Mouse (Mus musculus) CH12.LX (cell line): ENCODE measurements around the gene Zfp385c. TPM values are rescaled to one million over a fixed set of nuclear protein-coding genes. Genes with fewer than 3 reads are reported as not detected.

Source experiments
- DNase-seq: peaks from one replicate; pipeline ENCODE4 v3.0.0-alpha.2; 2013; ENCODE audit errors: extremely low read depth
- H3K27ac ChIP-seq: 2 replicates; pipeline ENCODE4 v1.5.1; 2012; ENCODE audit warnings: low read depth, mild to moderate bottlenecking, control low read depth, moderate library complexity; ENCODE audit not compliant: insufficient read depth
- H3K27me3 ChIP-seq: replicated peaks from 2 replicates; pipeline ENCODE3; 2012; ENCODE audit warnings: inconsistent platforms
- H3K36me3 ChIP-seq, 2 experiments: replicated peaks in 1 of 2; 2 replicates each; pipeline versions ENCODE3 to v1.6.1; 2012; ENCODE audit warnings: inconsistent platforms in 1 of 2, low read length in 1 of 2, mild to moderate bottlenecking in 1 of 2, mixed read lengths in 1 of 2, moderate library complexity in 1 of 2; ENCODE audit not compliant: control insufficient read depth in 1 of 2, insufficient read depth in 1 of 2
- H3K4me1 ChIP-seq, 2 experiments: 2 replicates each; pipeline ENCODE4 v1.6.1; 2012; ENCODE audit warnings: inconsistent platforms in 1 of 2, moderate library complexity in 1 of 2; ENCODE audit not compliant: insufficient read depth in 2 of 2, control insufficient read depth in 1 of 2
- H3K4me2 ChIP-seq: 2 replicates; pipeline ENCODE4 v1.6.1; 2012; ENCODE audit warnings: low read depth, mild to moderate bottlenecking, control low read depth; ENCODE audit not compliant: poor library complexity, insufficient read depth, severe bottlenecking
- H3K4me3 ChIP-seq, 3 experiments: fragments of 150-350 bp in 1 of 3; sonication (generic) in 1 of 3; replicated peaks in 1 of 3; 2 replicates each; pipeline versions ENCODE3 to v1.5.1; 2011 to 2012; ENCODE audit warnings: low read depth in 2 of 3, low read length in 2 of 3, mild to moderate bottlenecking in 2 of 3, moderate library complexity in 2 of 3, control low read depth in 1 of 3, improper control_type of control experiment in 1 of 3, inconsistent platforms in 1 of 3, mixed read lengths in 1 of 3; ENCODE audit not compliant: poor library complexity in 1 of 3
- H3K79me2 ChIP-seq: replicated peaks from 2 replicates; pipeline ENCODE4 v1.6.1; 2012; ENCODE audit warnings: mild to moderate bottlenecking, moderate library complexity; ENCODE audit not compliant: control insufficient read depth, poor library complexity, insufficient read depth, severe bottlenecking; ENCODE audit errors: extremely low read depth
- H3K9ac ChIP-seq: 2 replicates; pipeline ENCODE4 v1.6.1; 2012; ENCODE audit warnings: low read depth, mild to moderate bottlenecking, control low read depth, moderate library complexity; ENCODE audit not compliant: insufficient read depth
- H3K9me3 ChIP-seq: replicated peaks from 2 replicates; pipeline ENCODE3; 2012; ENCODE audit warnings: low read length, inconsistent platforms, mixed read lengths
- CHD1 ChIP-seq: IDR thresholded peaks from 2 replicates; pipeline ENCODE4 v1.6.1; 2012; ENCODE audit warnings: low read depth, low read length, improper control_type of control experiment, inconsistent platforms
- CTCF ChIP-seq, 2 experiments: IDR thresholded peaks in 1 of 2; conservative IDR thresholded peaks in 1 of 2; 2 replicates each; pipeline ENCODE4 v1.5.1; 2011 to 2012; ENCODE audit warnings: low read depth in 2 of 2, low read length in 2 of 2, improper control_type of control experiment in 1 of 2, inconsistent platforms in 1 of 2, mild to moderate bottlenecking in 1 of 2, moderate library complexity in 1 of 2
- JUN ChIP-seq: IDR thresholded peaks from 2 replicates; pipeline ENCODE4 v1.6.1; 2011; ENCODE audit warnings: low read depth, mild to moderate bottlenecking, low read length, improper control_type of control experiment, moderate library complexity; ENCODE audit not compliant: insufficient read depth
- KAT2A ChIP-seq: IDR thresholded peaks from 2 replicates; pipeline ENCODE4 v1.6.1; 2012; ENCODE audit warnings: low read length, improper control_type of control experiment, inconsistent platforms; ENCODE audit not compliant: insufficient replicate concordance
- MAFK ChIP-seq: IDR thresholded peaks from 2 replicates; pipeline ENCODE4 v1.6.1; 2011; ENCODE audit warnings: low read length, improper control_type of control experiment; ENCODE audit not compliant: insufficient replicate concordance
- MAZ ChIP-seq: IDR thresholded peaks from 2 replicates; pipeline ENCODE4 v1.6.1; 2012; ENCODE audit warnings: low read depth, mild to moderate bottlenecking, inconsistent platforms, low read length, improper control_type of control experiment, moderate library complexity
- MEF2A ChIP-seq: IDR thresholded peaks from 2 replicates; pipeline ENCODE4 v1.6.1; 2014; ENCODE audit warnings: low read depth, mild to moderate bottlenecking, inconsistent platforms, low read length, improper control_type of control experiment, borderline replicate concordance
- NELFE ChIP-seq: IDR thresholded peaks from 2 replicates; pipeline ENCODE4 v1.6.1; 2011; ENCODE audit warnings: low read depth, low read length, improper control_type of control experiment
- PAX5 ChIP-seq: IDR thresholded peaks from 2 replicates; pipeline ENCODE4 v1.6.1; 2012; ENCODE audit warnings: low read length, inconsistent platforms, mixed read lengths
- POLR2A ChIP-seq: IDR thresholded peaks from 2 replicates; pipeline ENCODE4 v1.6.1; 2011; ENCODE audit warnings: low read depth, mild to moderate bottlenecking, improper control_type of control experiment, low read length
- RAD21 ChIP-seq: IDR thresholded peaks from 2 replicates; pipeline ENCODE4 v1.6.1; 2011; ENCODE audit warnings: low read depth, mild to moderate bottlenecking, low read length, improper control_type of control experiment, moderate library complexity
- RCOR1 ChIP-seq: conservative IDR thresholded peaks from 2 replicates; pipeline ENCODE4 v1.6.1; 2012; ENCODE audit warnings: low read depth, mild to moderate bottlenecking, inconsistent platforms, low read length, improper control_type of control experiment
- TCF12 ChIP-seq: IDR thresholded peaks from 2 replicates; pipeline ENCODE4 v1.6.1; 2014; ENCODE audit warnings: low read depth, mild to moderate bottlenecking, inconsistent platforms, low read length, improper control_type of control experiment
- ZMIZ1 ChIP-seq: IDR thresholded peaks from 2 replicates; pipeline ENCODE4 v1.6.1; 2012; ENCODE audit warnings: low read depth, mild to moderate bottlenecking, inconsistent platforms, low read length, improper control_type of control experiment
- ZNF384 ChIP-seq: IDR thresholded peaks from 2 replicates; pipeline ENCODE4 v1.6.1; 2012; ENCODE audit warnings: low read depth, low read length, improper control_type of control experiment, inconsistent platforms
- dilution Hi-C: fragments of 300-500 bp; cut with MboI; formaldehyde crosslinking; loops from 2 replicates; pipeline ENCODE4 v1.14.3; 2020; ENCODE audit warnings: low sequenced_read_pairs; ENCODE audit not compliant: extremely low pct_unique_long_range_greater_than_20kb, extremely low pct_ligation_motif_present
- in situ Hi-C: fragments of 300-500 bp; cut with MboI; formaldehyde crosslinking; loops from 3 replicates; pipeline ENCODE4 v1.14.3; 2019; ENCODE audit warnings: low sequenced_read_pairs, low pct_ligation_motif_present, low pct_unique_long_range_greater_than_20kb, mixed read lengths
- polyA plus RNA-seq: library from polyadenylated mRNA; unstranded; fragments of >175 nt; gene quantifications from 2 replicates; pipeline ENCODE4 v1.2.1, GENCODE M21; 2012; ENCODE audit warnings: low read depth; ENCODE audit not compliant: insufficient read length
- total RNA-seq, 2 experiments: library from RNA; depleted of rRNA; stranded (reverse); fragments of 300-350 nt in 1 of 2; fragments of >200 nt in 1 of 2; gene quantifications; 2 replicates each; pipeline ENCODE4 v1.2.3; 2012 to 2014

Gene Zfp385c
- total and polyA plus RNA-seq, 3 experiments = 0.08 to 0.14 TPM; not detected in 1

DNA sequence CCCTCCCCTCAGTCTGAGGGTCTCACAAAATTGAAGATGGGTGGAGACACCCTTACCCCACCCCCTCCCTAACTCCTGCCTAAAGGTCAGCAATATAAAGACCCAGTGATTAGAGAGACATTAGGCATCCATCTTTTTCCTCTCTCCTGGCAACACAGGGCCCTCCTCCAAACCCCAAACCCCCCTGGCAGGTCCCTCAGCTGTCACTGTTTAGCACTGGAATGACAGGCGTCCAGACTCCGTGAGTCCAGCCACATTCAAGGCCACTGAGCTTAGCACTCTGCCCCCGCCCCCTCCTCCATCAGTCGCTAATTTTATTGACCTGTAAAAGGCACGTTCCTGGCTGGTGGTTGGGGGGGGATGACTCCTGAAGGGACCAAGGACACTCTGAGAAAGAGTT is 899 bp upstream of the Zfp385c start:
- in situ Hi-C loops (no loop called here), dilution Hi-C loops (no loop called here)
- DNase-seq = no peak
- Histone ChIP-seq H3K79me2 (no peaks in the 10 kb centered on the region), H3K4me2 (no peak overlapping the region), H3K36me3 (peaks cover 0 to 34% of the 10 kb centered on the region in 2 experiments)
- TF ChIP-seq TCF12 (no peak), MAZ (no peak), CTCF (conservative IDR thresholded peaks at IDR 0.05 in 1 of 2, IDR thresholded peaks at IDR 0.05 in 1 of 2; ENCODE audit: low read depth in 2 of 2, low read length in 2 of 2) (no peak), ZNF384 (no peak), MEF2A (no peak), MAFK (no peak), POLR2A (no peak), RAD21 (no peak), RCOR1 (no peak), NELFE (no peak), JUN (no peak)
- TF ChIP-seq, all 38 proteins: peak for 0
- Histone ChIP-seq H3K9ac (no peak overlapping the region), H3K27me3 (no peaks in the 10 kb centered on the region), H3K4me3 (no peak overlapping the region), H3K9me3 (no peaks in the 10 kb centered on the region), H3K27ac (no peak overlapping the region), H3K4me1 (peaks cover 0 to 8% of the 10 kb centered on the region in 2 experiments; a peak in 2 of 4 replicates)

- Histone ChIP-seq H3K4me3 (no peak overlapping the region), H3K27me3 (no peaks in the 10 kb centered on the region), H3K4me1 (peaks cover 0 to 13% of the 10 kb centered on the region in 2 experiments; a peak in 2 of 4 replicates), H3K79me2 (no peaks in the 10 kb centered on the region), H3K9me3 (no peaks in the 10 kb centered on the region), H3K4me2 (no peak overlapping the region), H3K36me3 (peaks cover 0 to 11% of the 10 kb centered on the region in 2 experiments), H3K9ac (no peak overlapping the region), H3K27ac (no peak overlapping the region)
- DNase-seq = no peak
- TF ChIP-seq RCOR1 = no peak
- TF ChIP-seq CHD1 = no peak
- TF ChIP-seq ZMIZ1 = no peak
- TF ChIP-seq MEF2A = no peak
- TF ChIP-seq ZNF384 = no peak
- TF ChIP-seq KAT2A = no peak
- TF ChIP-seq PAX5 = no peak
- in situ Hi-C loops = no loop called here
- dilution Hi-C loops = no loop called here
Measured at GRCm38 (mm10) chr11:100690389-100690788, 1.9 kb downstream of the Zfp385c start.
